Mouse (Mus musculus) kidney, postnatal 36 days (tissue): ENCODE results near the gene Ddx41.
A peak's percentile ranks its signal among the peaks of the same experiment; 100 is the strongest.

Experiments used
- DNase-seq, 2 experiments: peaks; one replicate each; pipeline ENCODE4 v3.0.0; 2021 to 2022; ENCODE audit warnings: mixed read lengths in 2 of 2

Ddx41 gene

DNA sequence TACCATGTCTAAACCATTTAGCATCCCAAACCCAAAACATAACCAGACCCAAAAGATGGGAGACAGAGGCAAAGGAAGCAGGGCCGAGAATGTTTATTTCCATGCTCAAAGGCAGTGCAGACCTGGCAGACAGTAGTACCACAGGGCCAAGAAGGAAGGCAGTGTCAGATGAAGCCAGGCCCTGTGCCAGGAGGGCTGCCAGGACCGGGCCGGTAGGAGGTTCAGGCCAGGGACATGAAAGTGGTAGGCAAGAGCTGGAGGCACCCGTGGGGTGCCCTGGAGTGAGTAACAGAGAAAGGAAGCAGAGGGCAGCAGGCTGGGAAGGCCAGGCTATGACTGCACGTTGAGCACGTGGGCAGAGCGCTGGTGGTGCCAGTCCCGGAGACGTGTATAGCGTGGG, 29.8 kb downstream of the Ddx41 start:
- no peak for DNase-seq

DNA sequence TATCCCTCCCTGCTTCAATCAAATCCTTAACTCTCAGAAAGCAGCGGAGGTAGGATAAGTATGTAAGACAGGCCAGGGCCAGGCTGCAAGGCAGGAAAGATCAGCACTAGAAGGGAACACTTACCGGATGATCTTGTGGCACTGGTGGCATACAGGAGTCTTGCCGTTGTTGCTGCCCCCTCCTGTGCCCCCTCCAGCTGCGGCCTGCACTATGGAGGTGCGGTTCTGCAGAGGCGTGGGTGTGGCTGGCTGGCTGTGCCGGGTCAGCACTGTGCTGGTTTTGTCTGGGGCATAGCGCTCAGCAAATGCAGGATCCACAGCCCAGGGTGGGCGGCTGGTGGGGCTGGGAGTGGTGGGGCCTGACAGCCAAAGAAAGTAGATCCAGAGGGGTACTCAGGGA, 30.6 kb downstream of the Ddx41 start:
- DNase-seq: no peak

DNA sequence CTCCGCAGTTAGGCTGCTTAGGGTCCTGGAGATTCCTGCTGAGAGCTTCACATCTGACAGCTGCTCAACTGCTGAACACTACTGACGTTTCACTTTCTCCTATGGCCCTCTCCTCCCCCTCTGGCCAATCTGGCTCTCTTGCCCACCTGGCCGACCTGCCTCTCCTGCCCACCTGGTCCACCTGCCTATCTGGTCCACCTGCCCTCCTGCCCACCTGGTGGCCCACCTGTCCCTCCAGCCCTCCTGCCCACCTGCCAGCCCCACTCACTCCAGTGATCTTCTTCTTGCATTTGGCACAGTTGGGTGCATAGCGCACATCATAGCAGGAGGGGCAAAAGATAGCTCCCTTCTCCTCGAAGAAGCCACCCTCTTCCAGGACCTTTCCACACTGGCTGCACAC, 32.1 kb downstream of the Ddx41 start:
- no peak for DNase-seq

DNA sequence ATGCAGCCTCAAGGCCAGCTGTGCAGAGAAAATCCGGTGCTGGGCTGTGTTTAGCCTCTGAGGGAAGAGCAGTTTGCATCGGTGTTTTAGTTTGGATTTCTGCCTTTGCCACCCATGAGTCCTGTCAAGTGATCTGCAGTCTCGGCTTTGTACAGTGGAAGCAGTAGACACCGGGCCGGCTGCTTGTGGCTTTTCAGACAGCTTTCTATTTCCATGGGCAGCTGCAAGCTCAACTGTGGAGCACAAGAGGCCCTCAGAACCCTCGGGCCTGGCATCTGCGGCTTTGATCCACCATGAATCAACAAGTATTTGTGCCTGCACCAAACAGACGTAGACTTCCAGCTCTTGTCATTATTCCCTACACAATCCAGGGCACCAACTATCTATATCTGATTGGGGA, 34.1 kb downstream of the Ddx41 start:
- no peak for DNase-seq

DNA sequence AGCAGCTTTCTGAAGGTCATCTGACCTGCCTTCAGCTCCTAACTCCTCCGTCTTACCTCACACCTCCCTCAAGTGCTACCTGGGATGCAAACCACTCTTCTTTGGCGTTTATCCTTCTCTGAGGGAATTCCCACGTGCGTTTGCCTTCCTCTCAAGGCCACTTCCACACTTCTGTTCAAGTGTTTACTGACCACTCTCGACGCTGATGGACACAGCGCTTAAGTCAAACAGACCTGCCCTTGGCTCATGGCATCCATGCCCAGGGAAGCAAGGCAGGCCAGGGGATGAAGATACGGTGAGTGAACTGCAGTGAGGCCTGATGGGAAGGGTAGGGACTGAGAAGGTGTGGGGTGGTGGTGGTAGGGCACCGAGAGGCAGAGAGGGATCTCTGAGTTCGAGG, 35.9 kb downstream of the Ddx41 start:
- no peak for DNase-seq

DNA sequence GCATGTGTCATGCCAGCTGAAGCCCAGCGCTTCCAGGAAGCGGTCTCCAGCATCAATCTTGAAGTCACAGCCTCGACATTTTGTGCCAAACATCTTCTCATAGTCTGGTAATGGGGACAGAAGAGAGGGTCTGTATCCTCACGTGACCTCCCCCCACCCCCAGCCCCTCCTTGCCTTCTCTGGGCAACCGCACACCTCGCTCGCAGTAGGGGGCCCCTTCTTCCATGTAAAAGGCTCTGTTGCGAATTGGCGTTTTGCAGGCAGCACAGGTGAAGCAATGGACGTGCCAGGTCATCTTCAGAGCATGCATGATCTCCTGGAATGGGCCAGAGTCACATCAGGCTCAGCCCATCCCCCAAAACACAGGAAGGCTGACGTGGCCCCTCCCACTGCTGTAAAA, 37.6 kb downstream of the Ddx41 start:
- no peak for DNase-seq

DNA sequence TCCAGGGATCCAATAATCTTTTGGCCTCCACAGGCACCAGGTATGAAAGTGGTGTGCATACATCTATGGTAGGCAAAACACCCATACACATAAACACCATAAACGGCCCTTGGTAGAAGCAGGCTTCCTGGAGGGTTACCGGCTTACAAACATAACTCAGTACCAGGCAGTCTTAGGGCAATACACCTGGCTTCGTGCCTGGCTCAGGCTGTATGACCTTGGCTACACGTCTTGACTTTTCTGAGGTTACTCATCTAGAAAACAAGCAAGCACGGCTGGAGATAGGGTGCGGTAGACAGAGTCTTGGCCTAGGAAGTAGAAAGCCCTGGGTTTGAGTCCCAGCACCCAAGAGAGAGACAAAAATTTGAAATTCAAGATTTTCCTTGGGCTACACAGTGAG, 39.8 kb downstream of the Ddx41 start:
- DNase-seq: peak; percentile 51 to 69

DNA sequence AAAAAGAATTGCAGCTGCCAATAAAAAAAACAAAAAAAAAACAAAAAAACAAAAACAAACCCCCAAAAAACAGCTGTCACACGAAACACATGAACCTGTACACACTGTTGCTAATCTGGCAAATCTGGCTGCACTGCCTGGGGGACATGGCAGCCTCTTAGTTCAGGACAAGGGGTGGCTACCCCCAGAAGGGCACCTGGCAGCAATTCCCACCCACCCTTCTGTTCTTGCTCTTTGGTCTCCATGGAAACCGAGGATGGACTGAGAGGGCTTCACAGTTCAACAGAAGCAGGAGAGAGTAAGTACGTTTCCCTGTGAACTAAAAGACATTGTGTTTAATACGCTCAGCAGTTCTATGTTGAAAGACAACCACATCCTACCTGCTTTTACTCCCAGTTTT, 40.8 kb downstream of the Ddx41 start:
- no peak for DNase-seq

DNA sequence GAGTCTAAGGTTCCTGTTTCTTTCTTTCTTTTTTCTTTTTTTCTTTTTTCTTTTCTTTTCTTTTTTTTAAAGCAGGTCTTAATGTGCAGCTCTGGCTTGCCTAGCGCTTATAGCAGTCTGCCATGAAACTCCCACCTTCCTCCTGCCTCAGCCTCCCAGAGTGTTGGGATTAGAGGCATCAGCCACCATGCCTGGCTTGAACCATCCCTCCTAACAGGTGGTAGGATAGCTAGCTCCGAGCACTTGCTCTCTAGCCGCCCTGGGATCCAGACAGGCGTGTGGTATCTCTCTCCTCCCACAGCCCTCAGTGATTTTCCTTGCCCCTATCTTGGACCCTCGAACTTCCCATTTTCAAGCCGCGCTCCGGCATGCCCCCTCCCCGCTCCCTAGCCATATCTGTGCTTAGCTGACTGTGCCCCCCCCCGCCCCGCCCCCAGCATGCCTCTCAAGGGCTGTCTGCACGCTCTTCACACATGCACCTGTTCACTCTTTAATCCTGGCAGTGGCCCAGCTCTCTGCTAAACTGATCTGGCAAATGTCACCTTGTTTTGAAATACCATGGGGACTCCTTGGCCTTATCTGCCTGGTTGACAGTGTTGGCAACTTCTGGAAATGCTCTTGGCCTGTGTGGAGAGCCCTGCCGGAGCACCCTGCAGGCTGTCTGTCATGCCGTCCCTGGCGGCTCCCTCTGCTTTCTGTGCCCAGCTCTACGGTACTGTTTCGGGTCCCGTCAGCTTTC, 41.4 kb downstream of the Ddx41 start:
- peak; percentile 49 for DNase-seq

DNA sequence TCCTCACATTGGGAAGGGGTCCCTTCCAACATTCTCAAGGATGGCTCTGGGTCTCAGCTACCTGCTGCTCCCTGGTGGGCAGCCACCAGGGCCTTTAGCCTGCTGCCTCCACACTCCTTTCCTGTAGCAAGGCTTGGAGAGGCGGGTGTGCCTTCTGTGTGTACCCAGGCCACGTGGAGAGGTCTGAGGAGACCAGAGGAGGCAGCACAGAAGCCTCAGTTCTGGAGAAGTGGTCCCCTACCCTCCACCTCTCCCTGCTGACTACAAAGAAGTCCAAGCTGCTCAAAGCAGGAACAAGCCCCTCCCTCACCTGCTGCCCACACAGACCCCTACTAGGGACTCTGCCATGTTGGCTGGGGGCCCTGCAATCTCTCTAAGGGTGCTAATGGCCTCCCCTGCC, 42.2 kb downstream of the Ddx41 start:
- no peak for DNase-seq

DNA sequence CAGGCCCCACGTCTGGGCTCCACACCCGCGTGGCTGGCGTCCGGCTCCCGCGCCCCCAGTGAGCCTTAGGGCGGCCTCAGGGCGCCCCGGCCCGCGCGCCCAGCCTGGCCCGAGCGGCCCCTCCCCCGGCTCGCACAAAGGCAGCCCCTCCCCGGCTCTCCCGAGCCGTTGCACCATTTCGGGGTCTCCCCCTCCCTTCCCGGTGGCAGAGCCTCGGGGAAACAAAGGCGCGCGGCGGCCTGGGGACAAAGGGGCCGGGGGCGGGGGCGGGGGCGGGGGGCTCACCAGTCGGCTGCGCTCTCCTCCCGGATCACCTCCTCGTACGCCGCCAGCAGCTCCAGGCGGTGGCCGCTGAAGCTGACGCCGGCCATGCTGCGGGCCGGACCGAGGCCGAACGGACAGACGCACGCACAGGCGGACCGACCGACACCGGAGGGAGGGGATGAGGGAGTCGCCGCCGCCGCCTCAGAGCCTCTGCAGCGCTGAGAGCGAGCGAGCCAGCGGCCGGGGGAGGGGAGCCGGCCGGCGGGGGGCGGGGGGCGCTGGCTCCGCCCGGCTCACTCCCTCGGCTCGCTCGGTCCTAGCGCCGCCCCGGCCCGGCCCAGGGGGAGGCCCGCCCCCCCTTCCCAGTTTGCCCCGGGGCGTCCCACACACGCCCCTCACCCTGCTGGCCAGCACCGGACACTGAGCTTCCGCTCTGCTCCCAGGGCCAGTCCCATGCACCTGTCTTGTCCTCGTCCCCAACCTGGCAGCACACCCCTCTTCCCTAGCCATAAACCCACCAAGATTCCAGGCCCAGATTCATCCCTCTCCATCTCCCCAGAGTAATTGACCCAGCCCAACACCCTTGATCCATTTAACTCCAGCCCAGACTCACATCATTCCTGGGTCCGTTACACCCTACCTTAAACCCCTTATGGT, 48.6 kb downstream of the Ddx41 start, which contains the start of gene Dbn1:
Gene Dbn1, minus strand, starts transcription at position 534 of the 921 bp plus-strand sequence.
- DNase-seq: peak; percentile 29 to 68

DNA sequence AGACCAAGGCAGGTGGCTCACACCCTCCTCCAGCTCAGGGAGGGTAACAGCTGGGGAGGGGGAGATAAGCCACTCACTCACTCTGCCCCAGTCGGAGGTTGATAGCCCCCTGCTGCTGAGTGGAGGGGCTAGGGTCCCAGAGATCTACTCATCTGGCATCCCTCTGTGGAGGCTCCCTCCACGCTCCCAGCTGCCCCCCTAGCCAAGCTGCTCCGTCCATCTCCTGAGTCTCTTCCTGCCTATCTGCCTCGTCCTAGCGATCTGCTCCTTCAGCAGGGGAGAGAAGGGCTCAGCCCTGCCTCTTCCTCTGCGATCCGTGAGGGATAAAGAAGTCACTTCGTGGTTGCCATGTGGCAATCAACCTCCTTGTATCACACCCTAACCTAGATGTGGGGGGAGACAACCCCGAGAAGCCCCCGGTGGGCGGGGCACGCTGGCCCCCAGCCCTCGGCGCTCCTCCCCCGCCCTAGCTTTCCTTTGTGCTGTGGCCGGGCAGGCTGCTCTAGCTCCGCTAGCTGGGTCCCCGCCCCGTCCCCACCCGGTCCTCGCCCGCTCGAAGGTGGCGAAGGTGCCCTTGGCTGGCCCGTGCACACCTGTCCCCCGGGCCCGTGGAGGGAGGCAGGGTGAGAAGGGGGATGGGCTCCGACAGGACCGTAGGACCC, 49.4 kb downstream of the Ddx41 start:
- peak in 1 of 2 experiments; percentile 50 for DNase-seq

DNA sequence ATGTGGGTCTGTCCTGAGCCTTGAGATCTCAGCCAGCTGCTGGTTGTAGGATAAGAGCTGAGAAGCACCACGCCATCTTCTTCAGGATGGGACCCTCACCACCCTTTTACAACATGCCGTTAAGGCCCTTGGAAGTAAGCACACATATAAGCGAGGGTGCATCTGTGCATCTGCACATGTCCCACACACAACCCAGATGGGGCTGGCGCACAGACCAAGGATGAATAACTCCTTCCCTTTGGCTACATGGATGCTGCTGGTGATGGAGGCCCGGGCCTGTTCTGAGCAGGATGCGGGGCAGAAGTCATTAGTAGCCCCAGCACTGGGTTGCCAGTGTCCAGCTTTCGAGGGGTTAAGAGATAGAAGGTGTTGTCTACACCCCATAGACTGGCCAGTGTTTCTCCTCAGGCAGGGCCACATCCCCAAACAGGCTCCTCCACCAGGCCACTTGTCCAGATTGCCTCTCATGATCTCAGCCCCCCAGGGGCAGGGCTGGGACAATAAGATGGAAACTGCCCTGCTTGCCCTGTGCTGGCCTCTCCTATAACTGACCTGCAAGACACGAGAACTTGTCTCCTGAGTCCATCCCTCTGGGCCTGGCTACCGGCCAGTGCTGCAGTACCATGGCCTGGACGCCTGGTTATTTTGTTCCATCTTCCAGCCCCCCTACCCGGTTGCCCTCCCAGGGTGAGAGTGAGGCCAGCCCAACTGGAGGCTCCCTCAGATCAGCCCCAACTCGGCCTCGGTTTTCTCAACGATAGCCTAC, 50.2 kb downstream of the Ddx41 start:
- peak in 1 of 2 experiments; percentile 51 for DNase-seq

DNA sequence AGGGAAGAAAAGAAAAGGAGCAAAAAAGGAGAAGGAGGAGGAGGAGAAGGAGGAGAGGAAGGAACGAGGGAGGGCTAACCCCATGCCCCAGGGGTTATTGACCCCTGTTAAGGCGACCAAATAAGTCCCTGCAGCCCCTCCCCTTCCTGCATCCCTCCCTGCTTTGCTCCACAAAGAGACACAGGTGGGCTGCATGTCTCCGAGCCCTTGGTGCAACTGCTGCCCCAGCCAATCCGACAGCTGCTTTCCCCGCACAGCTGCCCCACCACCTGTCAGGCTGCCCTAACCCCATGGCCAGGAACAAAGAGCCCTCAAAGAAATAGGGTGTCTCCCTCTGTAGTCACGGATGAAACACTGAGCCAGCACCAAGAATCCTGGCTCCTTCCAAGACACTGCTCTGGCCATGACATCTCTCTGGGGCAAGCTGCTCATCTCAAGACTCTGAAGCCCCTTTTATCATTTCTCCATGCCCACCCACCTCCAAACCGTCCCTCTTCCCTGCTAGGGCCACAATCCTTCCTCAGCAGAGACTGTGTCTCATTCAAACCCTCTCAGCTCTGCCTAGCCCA, 51.9 kb downstream of the Ddx41 start:
- no peak for DNase-seq

DNA sequence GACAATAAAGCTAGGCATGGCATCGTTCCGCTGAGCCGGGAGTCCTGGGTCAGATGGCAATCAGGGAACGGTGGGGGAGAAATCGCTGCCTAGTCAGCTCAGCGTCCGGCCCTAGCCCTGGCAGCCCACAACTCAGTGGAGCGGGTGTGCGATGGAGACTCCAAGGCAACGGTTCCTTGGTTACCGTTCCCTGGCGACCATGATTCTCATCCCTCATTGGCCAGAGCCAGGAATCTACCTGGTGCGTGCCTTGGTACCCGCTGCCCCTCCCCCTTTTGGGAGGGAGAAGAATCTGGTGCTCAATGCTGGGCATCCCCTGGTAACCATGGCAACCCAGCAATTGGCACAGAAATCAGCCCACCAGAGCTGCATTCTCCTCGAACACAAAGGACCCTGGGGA, 52.9 kb downstream of the Ddx41 start:
- no peak for DNase-seq

DNA sequence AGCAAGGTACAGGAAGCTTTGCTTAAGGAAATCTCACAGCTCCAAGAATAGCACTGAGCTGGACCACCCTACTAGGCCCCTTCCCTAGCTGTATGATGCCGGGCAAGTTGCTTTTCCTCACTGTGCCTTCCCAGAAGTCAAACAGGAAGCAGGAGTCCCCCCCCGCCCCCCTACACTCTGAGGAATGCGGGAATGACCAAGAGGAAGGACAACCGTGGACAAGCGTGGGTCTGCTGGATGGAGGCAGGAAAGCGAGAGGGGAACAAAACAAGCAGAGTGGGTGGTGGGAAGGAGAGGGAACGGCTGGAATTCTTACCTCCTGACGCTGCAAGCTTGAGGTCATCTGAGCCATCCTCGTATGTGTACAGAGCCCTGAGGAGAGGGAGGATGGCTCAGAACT, 53.4 kb downstream of the Ddx41 start:
- DNase-seq: no peak

DNA sequence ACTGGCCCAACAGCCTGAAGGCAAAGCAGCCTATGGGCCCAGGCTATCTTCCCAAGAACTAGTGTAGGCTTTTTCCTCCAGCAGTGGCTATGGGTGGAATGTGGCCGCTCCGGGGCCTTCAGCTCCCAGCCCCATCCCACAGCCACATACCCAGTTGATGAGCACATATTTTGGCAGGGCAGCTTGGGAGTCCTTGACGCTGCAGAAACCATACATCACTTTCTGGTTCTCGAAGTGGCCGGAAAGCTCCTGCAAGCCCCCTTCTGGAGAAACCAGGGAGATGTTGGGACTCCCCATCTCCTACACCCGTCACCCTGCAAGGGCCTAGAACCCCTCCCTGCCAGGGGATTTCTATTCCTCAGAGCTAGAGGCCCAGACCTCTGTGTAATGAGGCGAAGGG, 53.9 kb downstream of the Ddx41 start:
- DNase-seq: no peak
